Mouse (Mus musculus): ENCODE data around the gene Tmem127.
"Not testable (repeated sequence)": the region's sequence is repeated elsewhere in the genome, so short reads cannot be mapped to it uniquely, and the experiment has no call there.

Gene Tmem127

GRCm38 (mm10) chr2:127267854-127268253 is 20.1 kb downstream of the Tmem127 start:
- no peak for DNase-seq (ENCODE audit: low spot score in 2 of 2)

GRCm38 (mm10) chr2:127269491-127270299 is 22.0 kb downstream of the Tmem127 start, which contains the start of gene Stard7:
Gene Stard7 (plus strand): TSS chr2:127270218.
- peak; percentile 92 to 96 for DNase-seq (ENCODE audit: low spot score in 2 of 2)

- peak; percentile 58 to 74 for DNase-seq (ENCODE audit: low spot score in 2 of 2)
Observed at GRCm38 (mm10) chr2:127270300-127271041, 22.8 kb downstream of the Tmem127 start.

GRCm38 (mm10) chr2:127271042-127271515 is 23.4 kb downstream of the Tmem127 start:
- DNase-seq (ENCODE audit: low spot score in 2 of 2), result no peak

- not testable (repeated sequence) for DNase-seq (ENCODE audit: low spot score in 2 of 2)
Observed at GRCm38 (mm10) chr2:127272049-127272448, 24.3 kb downstream of the Tmem127 start.

- no peak for DNase-seq (ENCODE audit: low spot score in 2 of 2)
Observed at GRCm38 (mm10) chr2:127272806-127273205, 25.1 kb downstream of the Tmem127 start.

GRCm38 (mm10) chr2:127274590-127274989 is 26.9 kb downstream of the Tmem127 start:
- no peak for DNase-seq (ENCODE audit: low spot score in 2 of 2)

- DNase-seq (ENCODE audit: low spot score in 2 of 2), result no peak
Observed at GRCm38 (mm10) chr2:127275551-127276320, 28.0 kb downstream of the Tmem127 start.

- DNase-seq (ENCODE audit: low spot score in 2 of 2), result no peak
Observed at GRCm38 (mm10) chr2:127278162-127278561, 30.5 kb downstream of the Tmem127 start.

- no peak for DNase-seq (ENCODE audit: low spot score in 2 of 2)
Observed at GRCm38 (mm10) chr2:127292250-127292649, 44.5 kb downstream of the Tmem127 start.

GRCm38 (mm10) chr2:127297001-127297805 is 49.5 kb downstream of the Tmem127 start:
- DNase-seq (ENCODE audit: low spot score in 2 of 2), result no peak

GRCm38 (mm10) chr2:127298056-127298455 is 50.3 kb downstream of the Tmem127 start:
- DNase-seq (ENCODE audit: low spot score in 2 of 2), result no peak

GRCm38 (mm10) chr2:127300701-127301100 is 53.0 kb downstream of the Tmem127 start:
- no peak for DNase-seq (ENCODE audit: low spot score in 2 of 2)

- no peak for DNase-seq (ENCODE audit: low spot score in 2 of 2)
Observed at GRCm38 (mm10) chr2:127301883-127302282, 54.2 kb downstream of the Tmem127 start.

- DNase-seq (ENCODE audit: low spot score in 2 of 2), result not testable (repeated sequence)
Observed at GRCm38 (mm10) chr2:127304192-127304591, 56.5 kb downstream of the Tmem127 start.

- no peak for DNase-seq (ENCODE audit: low spot score in 2 of 2)
Observed at GRCm38 (mm10) chr2:127304609-127305210, 57.0 kb downstream of the Tmem127 start.

GRCm38 (mm10) chr2:127306123-127306522 is 58.4 kb downstream of the Tmem127 start:
- no peak for DNase-seq (ENCODE audit: low spot score in 2 of 2)

GRCm38 (mm10) chr2:127307179-127307578 is 59.5 kb downstream of the Tmem127 start:
- no peak for DNase-seq (ENCODE audit: low spot score in 2 of 2)

- DNase-seq (ENCODE audit: low spot score in 2 of 2), result no peak
Observed at GRCm38 (mm10) chr2:127308660-127309059, 61.0 kb downstream of the Tmem127 start.

- DNase-seq (ENCODE audit: low spot score in 2 of 2), result no peak
Observed at GRCm38 (mm10) chr2:127310246-127310645, 62.5 kb downstream of the Tmem127 start.

- no peak for DNase-seq (ENCODE audit: low spot score in 2 of 2)
Observed at GRCm38 (mm10) chr2:127310685-127311084, 63.0 kb downstream of the Tmem127 start.

Measured in frontal cortex, postnatal 14 days (tissue).